Mouse (Mus musculus): ENCODE measurements around the gene Stk25.

The Stk25 gene

GRCm38 (mm10) chr1:93608696-93609245 is 49.7 kb downstream of the Stk25 start:
- no peak for DNase-seq (ENCODE audit: low spot score in 2 of 2)

- DNase-seq (ENCODE audit: low spot score in 2 of 2) = no peak
Observed at GRCm38 (mm10) chr1:93607090-93608083, 51.1 kb downstream of the Stk25 start.

- DNase-seq (ENCODE audit: low spot score in 2 of 2) = no peak
Observed at GRCm38 (mm10) chr1:93603921-93604320, 54.5 kb downstream of the Stk25 start.

GRCm38 (mm10) chr1:93602911-93603310 is 55.5 kb downstream of the Stk25 start:
- DNase-seq (ENCODE audit: low spot score in 2 of 2) = no peak

- no peak for DNase-seq (ENCODE audit: low spot score in 2 of 2)
Observed at GRCm38 (mm10) chr1:93595916-93596315, 62.5 kb downstream of the Stk25 start.

- DNase-seq (ENCODE audit: low spot score in 2 of 2) = no peak
Observed at GRCm38 (mm10) chr1:93593960-93594359, 64.5 kb downstream of the Stk25 start.

GRCm38 (mm10) chr1:93588346-93588745 is 70.1 kb downstream of the Stk25 start:
- no peak for DNase-seq (ENCODE audit: low spot score in 2 of 2)

GRCm38 (mm10) chr1:93581545-93581944 is 76.9 kb downstream of the Stk25 start:
- DNase-seq (ENCODE audit: low spot score in 2 of 2) = no peak

- no peak for DNase-seq (ENCODE audit: low spot score in 2 of 2)
Observed at GRCm38 (mm10) chr1:93577861-93578260, 80.6 kb downstream of the Stk25 start.

GRCm38 (mm10) chr1:93577066-93577465 is 81.4 kb downstream of the Stk25 start:
- no peak for DNase-seq (ENCODE audit: low spot score in 2 of 2)

Measured in frontal cortex, postnatal 25 days (tissue).